Mouse (Mus musculus): ENCODE measurements at regions not wholly inside any gene's neighbourhood (a gene's known extent, or its start where the extent isn't known, plus 50 kb on each side); places are given as distances from the start of the nearest gene placed in this dataset.
A peak's percentile ranks its signal among the peaks of the same experiment; 100 is the strongest.

- no peak for DNase-seq
These were observed 63.9 kb upstream of the Fibin start for GRCm38 (mm10) chr2:110426881-110427280.

- no peak for DNase-seq
These were observed 89.7 kb upstream of the Fibin start for GRCm38 (mm10) chr2:110452694-110453093.

GRCm38 (mm10) chr2:110472307-110472995 is 109.5 kb upstream of the Fibin start:
- DNase-seq = no peak

- DNase-seq = no peak
These were observed 113.6 kb upstream of the Fibin start for GRCm38 (mm10) chr2:110476591-110476990.

GRCm38 (mm10) chr2:110481327-110481726 is 115.8 kb upstream of the Slc5a12 start:
- DNase-seq = no peak

- no peak for DNase-seq
These were observed 110.9 kb upstream of the Slc5a12 start for GRCm38 (mm10) chr2:110486201-110486600.

- DNase-seq = peak in 1 of 2 experiments; percentile 47
These were observed 110.4 kb upstream of the Slc5a12 start for GRCm38 (mm10) chr2:110486724-110487123.

GRCm38 (mm10) chr2:110487950-110488349 is 109.1 kb upstream of the Slc5a12 start:
- no peak for DNase-seq

GRCm38 (mm10) chr2:110501786-110502185 is 95.3 kb upstream of the Slc5a12 start:
- no peak for DNase-seq

GRCm38 (mm10) chr2:110508162-110508748 is 88.8 kb upstream of the Slc5a12 start:
- no peak for DNase-seq

GRCm38 (mm10) chr2:110523173-110523803 is 73.8 kb upstream of the Slc5a12 start:
- DNase-seq = peak; percentile 5 to 56

- no peak for DNase-seq
These were observed 68.9 kb upstream of the Slc5a12 start for GRCm38 (mm10) chr2:110528191-110528590.

GRCm38 (mm10) chr2:110540140-110540539 is 57.0 kb upstream of the Slc5a12 start:
- no peak for DNase-seq

- no peak for DNase-seq
These were observed 56.3 kb upstream of the Slc5a12 start for GRCm38 (mm10) chr2:110540570-110541357.

GRCm38 (mm10) chr2:110541358-110541737 is 55.8 kb upstream of the Slc5a12 start:
- peak; percentile 14 to 41 for DNase-seq
